Mouse (Mus musculus): ENCODE measurements at regions not wholly inside any gene's neighbourhood (a gene's known extent, or its start where the extent isn't known, plus 50 kb on each side); places are given as distances from the start of the nearest gene placed in this dataset.

- H3K4me3 ChIP-seq (ENCODE audit: low read length), result no peak overlapping the region
- no peak overlapping the region for H3K4me2 ChIP-seq (ENCODE audit: low read depth, low read length)
- no peaks in the 10 kb centered on the region for H3K36me3 ChIP-seq (ENCODE audit: insufficient read depth, low read length)
- no peak for ATAC-seq
- TF ChIP-seq CTCF (IDR thresholded peaks at IDR 0.05; ENCODE audit: low read depth), result no peak
- no peak overlapping the region for H3K9ac ChIP-seq (replicated peaks; ENCODE audit: low read length)
- WGBS, result 92% methylated on average over 4 of the region's 4 CpGs
- no peaks in the 10 kb centered on the region for H3K9me3 ChIP-seq (ENCODE audit: low read length)
- DNase-seq (ENCODE audit: low spot score), result no peak
- H3K27me3 ChIP-seq (ENCODE audit: insufficient read depth, low read length), result no peaks in the 10 kb centered on the region
- no peak overlapping the region for H3K27ac ChIP-seq
- H3K4me1 ChIP-seq (ENCODE audit: insufficient read depth, low read length), result no peaks in the 10 kb centered on the region
Observed at GRCm38 (mm10) chr17:9942171-9942570, 272.7 kb upstream of the Pabpc6 start.

- H3K4me1 ChIP-seq (ENCODE audit: insufficient read depth, low read length), result no peaks in the 10 kb centered on the region
- H3K9me3 ChIP-seq (ENCODE audit: low read length), result no peaks in the 10 kb centered on the region
- no peak overlapping the region for H3K27ac ChIP-seq
- H3K9ac ChIP-seq (replicated peaks; ENCODE audit: low read length), result no peak overlapping the region
- no peak for ATAC-seq
- WGBS, result 77% methylated on average over 6 of the region's 6 CpGs
- TF ChIP-seq CTCF (IDR thresholded peaks at IDR 0.05; ENCODE audit: low read depth), result no peak
- no peak overlapping the region for H3K4me2 ChIP-seq (ENCODE audit: low read depth, low read length)
- no peaks in the 10 kb centered on the region for H3K27me3 ChIP-seq (ENCODE audit: insufficient read depth, low read length)
- no peaks in the 10 kb centered on the region for H3K36me3 ChIP-seq (ENCODE audit: insufficient read depth, low read length)
- DNase-seq (ENCODE audit: low spot score), result no peak
- no peak overlapping the region for H3K4me3 ChIP-seq (ENCODE audit: low read length)
Observed at GRCm38 (mm10) chr17:9939576-9939975, 270.1 kb upstream of the Pabpc6 start.

- 68% methylated on average over 10 of the region's 10 CpGs for whole genome bisulfite sequencing
- no peak for TF ChIP-seq CTCF (IDR thresholded peaks at IDR 0.05; ENCODE audit: low read depth)
- Histone ChIP-seq H3K36me3 (ENCODE audit: insufficient read depth, low read length) (no peaks in the 10 kb centered on the region), H3K27ac (no peak overlapping the region), H3K4me2 (ENCODE audit: low read depth, low read length) (no peak overlapping the region), H3K9ac (replicated peaks; ENCODE audit: low read length) (no peak overlapping the region), H3K4me3 (ENCODE audit: low read length) (no peak overlapping the region), H3K4me1 (ENCODE audit: insufficient read depth, low read length) (no peaks in the 10 kb centered on the region), H3K27me3 (ENCODE audit: insufficient read depth, low read length) (no peaks in the 10 kb centered on the region), H3K9me3 (ENCODE audit: low read length) (no peaks in the 10 kb centered on the region)
- ATAC-seq (no peak), DNase-seq (ENCODE audit: low spot score) (no peak)
Observed at GRCm38 (mm10) chr17:9938426-9938825, 268.9 kb upstream of the Pabpc6 start.

GRCm38 (mm10) chr17:9937211-9937610 lies 267.7 kb upstream of the Pabpc6 start:
- Histone ChIP-seq H3K4me1 (ENCODE audit: insufficient read depth, low read length) (no peaks in the 10 kb centered on the region), H3K9me3 (ENCODE audit: low read length) (no peaks in the 10 kb centered on the region), H3K4me2 (ENCODE audit: low read depth, low read length) (no peak overlapping the region), H3K36me3 (ENCODE audit: insufficient read depth, low read length) (no peaks in the 10 kb centered on the region), H3K27ac (no peak overlapping the region), H3K27me3 (ENCODE audit: insufficient read depth, low read length) (no peaks in the 10 kb centered on the region), H3K4me3 (ENCODE audit: low read length) (no peak overlapping the region), H3K9ac (replicated peaks; ENCODE audit: low read length) (no peak overlapping the region)
- no peak for DNase-seq (ENCODE audit: low spot score)
- TF ChIP-seq CTCF (IDR thresholded peaks at IDR 0.05; ENCODE audit: low read depth), result no peak
- 85% methylated on average over 5 of the region's 5 CpGs for WGBS
- no peak for ATAC-seq

- no peak for DNase-seq (ENCODE audit: low spot score)
- Histone ChIP-seq H3K4me3 (ENCODE audit: low read length) (no peak overlapping the region), H3K9me3 (ENCODE audit: low read length) (no peaks in the 10 kb centered on the region), H3K27ac (no peak overlapping the region), H3K9ac (replicated peaks; ENCODE audit: low read length) (no peak overlapping the region), H3K4me1 (ENCODE audit: insufficient read depth, low read length) (no peaks in the 10 kb centered on the region), H3K4me2 (ENCODE audit: low read depth, low read length) (no peak overlapping the region), H3K27me3 (ENCODE audit: insufficient read depth, low read length) (no peaks in the 10 kb centered on the region), H3K36me3 (ENCODE audit: insufficient read depth, low read length) (no peaks in the 10 kb centered on the region)
- no peak for ATAC-seq
- no peak for TF ChIP-seq CTCF (IDR thresholded peaks at IDR 0.05; ENCODE audit: low read depth)
- 84% methylated on average over 8 of the region's 8 CpGs for WGBS
Observed at GRCm38 (mm10) chr17:9932186-9932585, 262.7 kb upstream of the Pabpc6 start.

GRCm38 (mm10) chr17:9931526-9931925 lies 262.0 kb upstream of the Pabpc6 start:
- Histone ChIP-seq H3K9ac (replicated peaks; ENCODE audit: low read length) (no peak overlapping the region), H3K36me3 (ENCODE audit: insufficient read depth, low read length) (no peaks in the 10 kb centered on the region), H3K4me3 (ENCODE audit: low read length) (no peak overlapping the region), H3K4me1 (ENCODE audit: insufficient read depth, low read length) (no peaks in the 10 kb centered on the region), H3K27me3 (ENCODE audit: insufficient read depth, low read length) (no peaks in the 10 kb centered on the region), H3K4me2 (ENCODE audit: low read depth, low read length) (no peak overlapping the region), H3K27ac (no peak overlapping the region), H3K9me3 (ENCODE audit: low read length) (no peaks in the 10 kb centered on the region)
- WGBS, result 80% methylated on average over 6 of the region's 6 CpGs
- no peak for ATAC-seq
- no peak for TF ChIP-seq CTCF (IDR thresholded peaks at IDR 0.05; ENCODE audit: low read depth)
- no peak for DNase-seq (ENCODE audit: low spot score)

- Histone ChIP-seq H3K4me3 (ENCODE audit: low read length) (no peak overlapping the region), H3K4me2 (ENCODE audit: low read depth, low read length) (no peak overlapping the region), H3K36me3 (ENCODE audit: insufficient read depth, low read length) (no peaks in the 10 kb centered on the region), H3K4me1 (ENCODE audit: insufficient read depth, low read length) (no peaks in the 10 kb centered on the region), H3K9ac (replicated peaks; ENCODE audit: low read length) (no peak overlapping the region), H3K9me3 (ENCODE audit: low read length) (no peaks in the 10 kb centered on the region), H3K27me3 (ENCODE audit: insufficient read depth, low read length) (no peaks in the 10 kb centered on the region), H3K27ac (no peak overlapping the region)
- ATAC-seq, result no peak
- WGBS, result 64% methylated on average over 8 of the region's 8 CpGs
- TF ChIP-seq CTCF (IDR thresholded peaks at IDR 0.05; ENCODE audit: low read depth), result no peak
- DNase-seq (ENCODE audit: low spot score), result no peak
Observed at GRCm38 (mm10) chr17:9929448-9930088, 260.1 kb upstream of the Pabpc6 start.
